Mouse (Mus musculus): ENCODE measurements around the gene Cbx8.
A peak's percentile ranks its signal among the peaks of the same experiment; 100 is the strongest.

The Cbx8 gene

GRCm38 (mm10) chr11:119051426-119051825 is 10.7 kb upstream of the Cbx8 start:
- DNase-seq (ENCODE audit: low spot score in 2 of 2), result no peak

- no peak for DNase-seq (ENCODE audit: low spot score in 2 of 2)
Observed at GRCm38 (mm10) chr11:119050361-119050760, 9.6 kb upstream of the Cbx8 start.

GRCm38 (mm10) chr11:119048133-119048510 is 7.4 kb upstream of the Cbx8 start:
- no peak for DNase-seq (ENCODE audit: low spot score in 2 of 2)

- no peak for DNase-seq (ENCODE audit: low spot score in 2 of 2)
Observed at GRCm38 (mm10) chr11:119047261-119048132, 6.7 kb upstream of the Cbx8 start.

GRCm38 (mm10) chr11:119046601-119047245 is 6.0 kb upstream of the Cbx8 start:
- DNase-seq (ENCODE audit: low spot score in 2 of 2), result peak in 1 of 2 experiments; percentile 39

GRCm38 (mm10) chr11:119044551-119045337 is 4.0 kb upstream of the Cbx8 start:
- DNase-seq (ENCODE audit: low spot score in 2 of 2), result no peak

GRCm38 (mm10) chr11:119043761-119044550 is 3.2 kb upstream of the Cbx8 start:
- no peak for DNase-seq (ENCODE audit: low spot score in 2 of 2)

GRCm38 (mm10) chr11:119043273-119043540 is 2.4 kb upstream of the Cbx8 start:
- DNase-seq (ENCODE audit: low spot score in 2 of 2), result no peak

- no peak for DNase-seq (ENCODE audit: low spot score in 2 of 2)
Observed at GRCm38 (mm10) chr11:119042466-119043272, 1.9 kb upstream of the Cbx8 start.

GRCm38 (mm10) chr11:119041750-119042465 is 1.1 kb upstream of the Cbx8 start:
- DNase-seq (ENCODE audit: low spot score in 2 of 2), result no peak

GRCm38 (mm10) chr11:119041325-119041716 is 552 bp upstream of the Cbx8 start:
- DNase-seq (ENCODE audit: low spot score in 2 of 2), result peak in 1 of 2 experiments; percentile 79

GRCm38 (mm10) chr11:119039732-119040512 is 847 bp downstream of the Cbx8 start:
- no peak for DNase-seq (ENCODE audit: low spot score in 2 of 2)

- DNase-seq (ENCODE audit: low spot score in 2 of 2), result no peak
Observed at GRCm38 (mm10) chr11:119038744-119039484, 1.9 kb downstream of the Cbx8 start.

- DNase-seq (ENCODE audit: low spot score in 2 of 2), result peak in 1 of 2 experiments; percentile 14
Observed at GRCm38 (mm10) chr11:119037780-119038401, 2.9 kb downstream of the Cbx8 start.

GRCm38 (mm10) chr11:119036934-119037779 is 3.6 kb downstream of the Cbx8 start:
- DNase-seq (ENCODE audit: low spot score in 2 of 2), result no peak

- no peak for DNase-seq (ENCODE audit: low spot score in 2 of 2)
Observed at GRCm38 (mm10) chr11:119036447-119036846, 4.3 kb downstream of the Cbx8 start.

- peak in 1 of 2 experiments; percentile 13 for DNase-seq (ENCODE audit: low spot score in 2 of 2)
Observed at GRCm38 (mm10) chr11:119035686-119036165, 5.0 kb downstream of the Cbx8 start.

Measured in frontal cortex, postnatal 10 days (tissue).